Mouse (Mus musculus) liver, adult (tissue): ENCODE data around the gene Slc20a1.

Experiments used
- GATA4 ChIP-seq: IDR thresholded peaks from 2 replicates; pipeline ENCODE4 v1.6.1; 2014; ENCODE audit warnings: mild to moderate bottlenecking, low read length; ENCODE audit not compliant: insufficient replicate concordance

Slc20a1 gene

GRCm38 (mm10) chr2:129211255-129211654 is 12.7 kb downstream of the Slc20a1 start:
- no peak for TF ChIP-seq GATA4

GRCm38 (mm10) chr2:129211957-129212356 is 13.4 kb downstream of the Slc20a1 start:
- TF ChIP-seq GATA4: no peak

GRCm38 (mm10) chr2:129212566-129212965 is 14.0 kb downstream of the Slc20a1 start:
- no peak for TF ChIP-seq GATA4

GRCm38 (mm10) chr2:129214774-129215173 is 16.2 kb downstream of the Slc20a1 start:
- no peak for TF ChIP-seq GATA4

GRCm38 (mm10) chr2:129217612-129218185 is 19.1 kb downstream of the Slc20a1 start:
- TF ChIP-seq GATA4: no peak

- TF ChIP-seq GATA4: no peak
These were observed 20.1 kb downstream of the Slc20a1 start for GRCm38 (mm10) chr2:129218537-129219105.

- no peak for TF ChIP-seq GATA4
These were observed 22.6 kb downstream of the Slc20a1 start for GRCm38 (mm10) chr2:129221097-129221632.

GRCm38 (mm10) chr2:129224178-129224577 is 25.6 kb downstream of the Slc20a1 start:
- no peak for TF ChIP-seq GATA4

- no peak for TF ChIP-seq GATA4
These were observed 26.8 kb downstream of the Slc20a1 start for GRCm38 (mm10) chr2:129225251-129225819.

- no peak for TF ChIP-seq GATA4
These were observed 27.8 kb downstream of the Slc20a1 start for GRCm38 (mm10) chr2:129226296-129226851.

GRCm38 (mm10) chr2:129227011-129227529 is 28.5 kb downstream of the Slc20a1 start:
- TF ChIP-seq GATA4: no peak

- no peak for TF ChIP-seq GATA4
These were observed 29.1 kb downstream of the Slc20a1 start for GRCm38 (mm10) chr2:129227709-129228108.

GRCm38 (mm10) chr2:129228571-129228970 is 30.0 kb downstream of the Slc20a1 start:
- no peak for TF ChIP-seq GATA4

- TF ChIP-seq GATA4: no peak
These were observed 30.8 kb downstream of the Slc20a1 start for GRCm38 (mm10) chr2:129229316-129229715.

- no peak for TF ChIP-seq GATA4
These were observed 33.5 kb downstream of the Slc20a1 start for GRCm38 (mm10) chr2:129232023-129232422.

- TF ChIP-seq GATA4: no peak
These were observed 33.9 kb downstream of the Slc20a1 start for GRCm38 (mm10) chr2:129232484-129232883.
